Comparison of ENCODE assay signal across 9 mouse cellular contexts in the genomic region with DNA sequence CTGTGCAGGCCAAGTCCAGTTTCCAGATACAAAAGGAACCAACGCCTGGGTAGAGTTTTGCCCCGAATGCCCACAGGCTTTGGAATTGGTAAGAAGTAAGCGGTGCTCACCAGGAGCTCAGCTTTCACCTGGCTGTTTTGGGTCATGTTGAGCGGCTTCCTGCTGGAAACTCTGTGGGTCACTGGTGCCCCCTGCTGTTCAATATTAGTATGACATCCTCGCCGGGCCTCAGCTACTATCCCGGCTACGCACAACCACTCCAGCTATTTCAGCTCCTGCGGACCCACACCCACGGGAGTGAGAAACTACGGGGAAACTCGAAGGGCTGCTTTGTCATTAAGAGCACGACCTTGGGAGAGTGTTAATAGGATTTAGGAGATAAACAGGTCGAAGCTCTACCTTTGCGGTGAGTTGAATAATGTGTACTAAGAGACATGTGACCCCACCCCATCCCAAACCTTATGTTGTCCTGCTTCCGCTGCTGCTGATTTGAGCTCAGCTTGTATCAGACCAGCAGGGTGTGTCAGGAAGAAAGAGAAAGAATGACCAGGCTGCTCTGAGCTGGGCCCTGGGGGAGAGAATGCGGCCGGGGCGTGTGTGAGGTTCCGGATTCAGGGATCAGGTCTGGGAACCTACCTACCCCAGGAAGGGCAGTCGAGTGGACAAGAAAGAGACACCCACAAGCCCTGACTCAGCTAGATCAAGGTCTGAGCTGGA. TPM values are rescaled to one million over a fixed set of nuclear protein-coding genes. Genes with fewer than 3 reads are reported as not detected.
DNase-seq lines count a peak whose midpoint lies in the region; ATAC-seq lines count a peak whose summit lies in the region.
"Had no signal": no experiment of that assay in that cellular context is flagged by ENCODE, and none has a peak within 500 bp of the region (broad histone marks: within the 10 kb centered on the region; RNA-seq: fewer than 3 reads in every experiment).

No protein-coding gene starts in this region.

- H3K4me3 ChIP-seq in forebrain, embryonic 14.5 days (ENCODE audit: low read depth, low read length) = no peak overlapping the region
- H3K4me3 ChIP-seq: neural tube, embryonic 12.5 days had no signal

- H3K4me1 ChIP-seq in forebrain, embryonic 14.5 days (ENCODE audit: control insufficient read depth, insufficient read depth, low read length) = no peaks in the 10 kb centered on the region
- H3K4me1 ChIP-seq: neural tube, embryonic 12.5 days had no signal

- H3K9ac ChIP-seq in forebrain, embryonic 14.5 days (ENCODE audit: low read length) = no peak overlapping the region
- H3K9ac ChIP-seq: neural tube, embryonic 12.5 days had no signal

- DNase-seq in Muller cell, postnatal 12 days (ENCODE audit: inconsistent ontology term) = peak; percentile 65
- DNase-seq in c-Kit-positive CD71-positive TER-119-negative erythroid progenitor cells, embryonic 14.5 days (ENCODE audit: low read depth) = peak; percentile 40
- DNase-seq in forebrain, embryonic 14.5 days (ENCODE audit: low spot score) = peak; percentile 82
- DNase-seq in heart, postnatal 25 days (ENCODE audit: low spot score) = peak; percentile 56
- DNase-seq in layer of hippocampus, adult 9-11 months = peak; percentile 52
- peak; percentile 77 for DNase-seq in lung, postnatal 25 days (ENCODE audit: low spot score)
- DNase-seq in right cerebral cortex, postnatal 10 days (ENCODE audit: low spot score in 2 of 2) = peak; percentile 81 to 86
- peak; percentile 81 for DNase-seq in urinary bladder, postnatal 14 days (ENCODE audit: low spot score)

- no peak overlapping the region for H3K27ac ChIP-seq in forebrain, embryonic 14.5 days (ENCODE audit: low read depth, low read length)
- H3K27ac ChIP-seq: neural tube, embryonic 12.5 days had no signal

- no peak overlapping the region for H3K4me2 ChIP-seq in forebrain, embryonic 14.5 days (ENCODE audit: low read length)
- H3K4me2 ChIP-seq: neural tube, embryonic 12.5 days had no signal

- intact Hi-C loops in heart, postnatal 25 days (cut with DNase I) = loop anchor here (1.0 to 10.0 kb wide), 3 partner anchors 97 to 148 kb away; no protein-coding TSS in a partner anchor

- no peaks in the 10 kb centered on the region for H3K36me3 ChIP-seq in forebrain, embryonic 14.5 days (ENCODE audit: control insufficient read depth, insufficient read depth, low read length)
- H3K36me3 ChIP-seq: neural tube, embryonic 12.5 days had no signal

- H3K27me3 ChIP-seq in forebrain, embryonic 14.5 days (replicated peaks; ENCODE audit: control insufficient read depth, insufficient read depth, low read length) = no peaks in the 10 kb centered on the region

- no peaks in the 10 kb centered on the region for H3K9me3 ChIP-seq in forebrain, embryonic 14.5 days (replicated peaks; ENCODE audit: control insufficient read depth, low read length)
- H3K9me3 ChIP-seq: neural tube, embryonic 12.5 days had no signal

- WGBS in forebrain, embryonic 14.5 days = 25% methylated on average over 21 of the region's 21 CpGs

- ATAC-seq in forebrain, embryonic 14.5 days = no peak

RNA-seq across cellular contexts. Expression of a gene that starts 16.2 kb away (rescaled TPM):
- 0.34 and 0.49 TPM in 2 replicates for polyA plus RNA-seq in forebrain, embryonic 14.5 days (2014; fragmentation: Nextera tagmentation; extraction: Ambion mirVana)
- 1 to 10 TPM; 7.8 to 9.9 TPM for total RNA-seq in heart, postnatal 25 days (2021)

RNA-seq across cellular contexts. Expression of a gene that starts 56.4 kb away (rescaled TPM):
- not detected in 2 replicates for polyA plus RNA-seq in forebrain, embryonic 14.5 days (2014; fragmentation: Nextera tagmentation; extraction: Ambion mirVana)
- 1 to 10 TPM; 1.5 to 1.6 TPM for total RNA-seq in heart, postnatal 25 days (2021)
